Mouse (Mus musculus): ENCODE results near the gene Tatdn2. TPM values are rescaled to one million over a fixed set of nuclear protein-coding genes. Genes with fewer than 3 reads are reported as not detected.
"Not testable (repeated sequence)": the region's sequence is repeated elsewhere in the genome, so short reads cannot be mapped to it uniquely, and the experiment has no call there.

Gene Tatdn2
- polyA plus RNA-seq, 1 experiment from 2014 or later, result 0.37 TPM

DNA sequence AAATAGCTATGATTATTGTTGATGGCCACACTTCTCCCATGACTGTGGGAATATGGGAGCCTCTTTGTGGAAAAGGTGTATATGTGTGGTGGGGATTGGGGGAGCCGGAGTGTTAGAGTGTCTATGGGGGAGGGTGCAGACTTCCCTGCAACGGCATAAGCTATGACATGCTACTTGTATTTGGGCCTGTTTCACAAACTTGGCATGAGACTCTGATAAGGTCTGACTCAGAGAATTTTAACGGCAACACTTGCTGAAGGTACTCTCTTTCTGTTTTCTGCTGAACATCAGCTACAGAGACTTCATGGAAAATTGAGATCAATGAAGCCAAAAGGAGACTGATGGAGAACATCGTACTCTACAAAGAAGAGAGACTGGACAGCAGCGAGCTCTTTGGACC lies 3.5 kb upstream of the Tatdn2 start:
- no peak for ATAC-seq (ENCODE audit: borderline replicate concordance, extremely low read depth, low FRiP score, low TSS enrichment)
- Histone ChIP-seq H3K9me3 (no peaks in the 10 kb centered on the region), H3K4me3 (no peak overlapping the region), H3K27ac (no peak overlapping the region), H3K36me3 (peaks cover 5% of the 10 kb centered on the region; the same call in 1 of the 2 replicates), H3K4me1 (peaks cover 35% of the 10 kb centered on the region), H3K9ac (no peak overlapping the region), H3K4me2 (no peak overlapping the region), H3K27me3 (no peaks in the 10 kb centered on the region)
- 87% methylated on average over 5 of the region's 5 CpGs for WGBS

DNA sequence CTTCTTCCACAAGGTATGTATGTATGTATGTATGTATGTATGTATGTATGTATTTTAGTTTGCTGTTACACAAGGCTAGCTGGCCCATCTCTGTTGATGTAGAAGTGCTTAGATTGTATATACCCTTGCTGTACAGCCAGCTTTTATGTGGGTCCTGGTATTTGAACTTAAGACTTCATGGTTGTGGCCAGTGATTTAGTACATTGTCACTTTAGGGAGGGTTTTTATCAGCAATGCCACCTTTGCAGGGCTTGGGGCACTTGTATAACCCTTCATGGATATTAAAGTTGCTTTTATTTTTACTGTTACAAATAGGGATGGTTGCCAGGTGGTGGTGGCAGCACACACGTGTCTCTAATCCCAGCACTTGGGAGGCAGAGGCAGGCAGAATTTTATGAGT lies 1.6 kb upstream of the Tatdn2 start:
- no peak overlapping the region for H3K4me3 ChIP-seq
- no peak overlapping the region for H3K4me2 ChIP-seq
- no peaks in the 10 kb centered on the region for H3K9me3 ChIP-seq
- no peak overlapping the region for H3K9ac ChIP-seq
- no peak for ATAC-seq (ENCODE audit: borderline replicate concordance, extremely low read depth, low FRiP score, low TSS enrichment)
- WGBS, result 70% methylated on average over 1 of the region's 1 CpGs
- H3K4me1 ChIP-seq, result peaks cover 36% of the 10 kb centered on the region
- H3K27ac ChIP-seq, result no peak overlapping the region
- no peaks in the 10 kb centered on the region for H3K27me3 ChIP-seq
- peaks cover 5% of the 10 kb centered on the region; the same call in 1 of the 2 replicates for H3K36me3 ChIP-seq

GRCm38 (mm10) chr6:113695766-113696355 lies 989 bp upstream of the Tatdn2 start:
- Histone ChIP-seq H3K27ac (peak overlapping the region; percentile 85), H3K9me3 (no peaks in the 10 kb centered on the region), H3K27me3 (no peaks in the 10 kb centered on the region), H3K4me1 (peaks cover 30% of the 10 kb centered on the region), H3K4me3 (peak overlapping the region; percentile 93), H3K9ac (0 out of 2 replicates have a peak overlapping the region, but pooled peaks have one; percentile 16), H3K4me2 (peak overlapping the region; percentile 96), H3K36me3 (peaks cover 5% of the 10 kb centered on the region; the same call in 1 of the 2 replicates)
- no peak for ATAC-seq (ENCODE audit: borderline replicate concordance, extremely low read depth, low FRiP score, low TSS enrichment)
- 48% methylated on average over 4 of the region's 4 CpGs for WGBS

DNA sequence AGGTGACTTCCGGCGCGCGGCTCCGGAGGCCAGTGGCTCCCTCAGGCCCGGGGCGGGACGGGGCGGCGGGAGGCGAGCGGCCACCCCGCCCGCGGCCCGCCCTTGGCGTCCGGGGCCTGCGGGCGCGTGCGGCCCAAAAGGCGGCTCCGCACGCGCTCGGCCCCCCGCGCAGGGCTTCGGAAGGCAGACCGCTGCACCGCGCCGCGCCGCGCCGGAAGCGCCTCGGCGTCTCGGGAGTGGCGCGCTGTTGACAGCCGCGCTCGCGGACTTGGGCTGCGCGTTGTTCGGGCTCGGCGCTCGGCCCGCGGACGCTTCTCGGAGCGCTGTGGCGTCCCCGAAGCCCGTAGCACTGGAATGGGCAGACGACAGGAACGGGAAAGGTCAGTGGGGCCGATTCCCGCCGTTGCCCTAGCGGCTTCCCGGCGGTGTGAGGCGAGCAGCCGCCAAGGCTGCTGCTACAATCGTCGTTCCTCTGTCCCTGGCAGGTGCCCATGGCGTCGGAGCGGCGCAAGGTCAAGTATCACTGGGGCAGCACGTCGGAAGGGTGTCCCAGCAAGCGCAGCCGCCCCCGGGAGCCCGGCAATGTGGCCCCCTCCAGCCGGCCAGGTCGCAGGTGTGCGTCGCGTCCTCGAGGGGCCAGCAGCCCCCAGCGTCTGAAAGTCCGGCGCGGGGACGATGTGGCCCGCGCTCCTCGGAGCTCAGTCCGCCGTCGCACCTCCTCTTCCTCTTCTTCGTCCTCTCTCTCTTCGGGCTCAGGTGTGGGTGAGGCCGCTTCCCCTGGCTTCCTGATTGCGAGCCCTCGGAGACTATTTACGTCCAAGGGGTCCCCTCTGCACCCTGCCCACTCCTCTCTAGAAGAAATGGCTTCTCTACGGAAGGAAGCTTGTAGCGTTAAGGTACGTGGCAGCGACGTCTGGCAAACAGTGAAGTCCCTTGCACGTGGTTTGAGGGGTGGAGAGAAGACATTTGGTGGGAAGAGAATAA lies 664 bp downstream of the Tatdn2 start:
- peaks cover 23% of the 10 kb centered on the region for H3K4me1 ChIP-seq
- H3K4me3 ChIP-seq, result peak overlapping the region; percentile 93
- ATAC-seq (ENCODE audit: borderline replicate concordance, extremely low read depth, low FRiP score, low TSS enrichment), result peak; percentile 59
- no peaks in the 10 kb centered on the region for H3K27me3 ChIP-seq
- under 1% methylated on average over 95 of the region's 113 CpGs for WGBS
- H3K4me2 ChIP-seq, result peak overlapping the region; percentile 96
- H3K27ac ChIP-seq, result peak overlapping the region; percentile 96
- no peaks in the 10 kb centered on the region for H3K9me3 ChIP-seq
- H3K36me3 ChIP-seq, result peaks cover 20% of the 10 kb centered on the region
- peak overlapping the region; percentile 73 for H3K9ac ChIP-seq

GRCm38 (mm10) chr6:113712718-113713117 lies 15.9 kb downstream of the Tatdn2 start:
- H3K4me2 ChIP-seq, result no peak overlapping the region
- no peak overlapping the region for H3K9ac ChIP-seq
- ATAC-seq (ENCODE audit: borderline replicate concordance, extremely low read depth, low FRiP score, low TSS enrichment), result no peak
- H3K27me3 ChIP-seq, result no peaks in the 10 kb centered on the region
- WGBS, result 87% methylated on average over 3 of the region's 3 CpGs
- H3K4me3 ChIP-seq, result no peak overlapping the region
- H3K27ac ChIP-seq, result no peak overlapping the region
- peaks cover 91% of the 10 kb centered on the region for H3K36me3 ChIP-seq
- no peaks in the 10 kb centered on the region for H3K4me1 ChIP-seq
- no peaks in the 10 kb centered on the region for H3K9me3 ChIP-seq

- WGBS, result 89% methylated on average over 5 of the region's 5 CpGs
- not testable (repeated sequence) for H3K9me3 ChIP-seq, H3K4me2 ChIP-seq
Observed at GRCm38 (mm10) chr6:113713389-113713788, 16.5 kb downstream of the Tatdn2 start.

DNA sequence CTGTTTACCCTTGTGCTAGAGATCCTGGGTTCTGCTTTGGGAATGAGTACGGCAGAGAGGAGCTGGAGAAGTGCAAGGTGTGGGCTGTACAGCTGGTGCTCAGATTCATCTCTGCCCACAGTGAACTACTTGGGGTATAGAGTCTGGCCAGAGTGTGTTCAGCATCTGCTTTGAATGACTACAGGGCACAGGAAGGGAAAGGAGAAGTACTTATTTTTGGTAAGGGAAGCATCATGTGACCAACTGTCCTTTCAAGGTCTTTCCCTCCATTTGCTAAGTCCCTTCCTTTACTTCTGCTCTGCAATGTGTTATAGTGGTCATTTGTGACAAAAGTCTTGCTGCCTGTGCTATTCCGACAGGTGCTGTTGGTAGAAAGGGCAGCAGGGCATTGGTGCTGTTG lies 17.4 kb downstream of the Tatdn2 start:
- H3K4me2 ChIP-seq, result no peak overlapping the region
- H3K27ac ChIP-seq, result no peak overlapping the region
- ATAC-seq (ENCODE audit: borderline replicate concordance, extremely low read depth, low FRiP score, low TSS enrichment), result no peak
- no peaks in the 10 kb centered on the region for H3K4me1 ChIP-seq
- no peaks in the 10 kb centered on the region for H3K9me3 ChIP-seq
- WGBS, result 85% methylated on average over 2 of the region's 2 CpGs
- H3K9ac ChIP-seq, result no peak overlapping the region
- no peak overlapping the region for H3K4me3 ChIP-seq
- peaks cover 78% of the 10 kb centered on the region for H3K36me3 ChIP-seq
- H3K27me3 ChIP-seq, result no peaks in the 10 kb centered on the region

More at GRCm38 (mm10) chr6:113713389-113713788, 16.5 kb downstream of the Tatdn2 start:
- H3K4me1 ChIP-seq; H3K27ac ChIP-seq; ATAC-seq (ENCODE audit: borderline replicate concordance, extremely low read depth, low FRiP score, low TSS enrichment); H3K4me3 ChIP-seq; H3K27me3 ChIP-seq; H3K9ac ChIP-seq: not testable (repeated sequence)
- H3K36me3 ChIP-seq, result peaks cover 84% of the 10 kb centered on the region

- Histone ChIP-seq H3K27ac (no peak overlapping the region), H3K4me1 (no peaks in the 10 kb centered on the region), H3K9ac (no peak overlapping the region), H3K9me3 (no peaks in the 10 kb centered on the region), H3K36me3 (peaks cover 75% of the 10 kb centered on the region), H3K4me3 (no peak overlapping the region), H3K4me2 (no peak overlapping the region), H3K27me3 (no peaks in the 10 kb centered on the region)
- no peak for ATAC-seq (ENCODE audit: borderline replicate concordance, extremely low read depth, low FRiP score, low TSS enrichment)
- 48% methylated on average over 1 of the region's 1 CpGs for WGBS
Observed at GRCm38 (mm10) chr6:113714797-113715196, 17.9 kb downstream of the Tatdn2 start.

- H3K4me2 ChIP-seq, result no peak overlapping the region
- no peak overlapping the region for H3K27ac ChIP-seq
- no peak for ATAC-seq (ENCODE audit: borderline replicate concordance, extremely low read depth, low FRiP score, low TSS enrichment)
- peaks cover 63% of the 10 kb centered on the region for H3K36me3 ChIP-seq
- H3K9me3 ChIP-seq, result no peaks in the 10 kb centered on the region
- no peak overlapping the region for H3K4me3 ChIP-seq
- no peak overlapping the region for H3K9ac ChIP-seq
- no peaks in the 10 kb centered on the region for H3K4me1 ChIP-seq
- no peaks in the 10 kb centered on the region for H3K27me3 ChIP-seq
- WGBS, result 86% methylated on average over 3 of the region's 3 CpGs
Observed at GRCm38 (mm10) chr6:113717541-113717940, 20.7 kb downstream of the Tatdn2 start.

DNA sequence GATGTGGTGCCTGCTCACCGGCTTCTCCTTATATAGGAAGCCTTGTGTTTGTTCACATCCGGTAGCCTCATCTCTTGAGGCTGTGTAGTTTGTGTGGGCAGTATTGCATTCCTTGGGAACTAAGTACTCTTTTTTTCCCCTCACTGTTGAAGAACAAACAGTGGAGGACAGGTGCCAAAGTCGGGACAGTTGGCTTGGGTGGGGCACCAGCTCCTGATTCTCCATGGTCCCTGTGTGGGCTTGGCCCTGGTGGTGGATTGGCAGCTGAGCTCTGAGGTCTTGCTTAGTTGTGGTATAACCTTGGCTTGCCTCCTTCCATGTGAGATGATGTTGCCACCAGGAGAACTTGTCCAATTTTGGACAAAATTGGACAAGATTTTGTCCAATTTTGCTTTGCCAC lies 23.0 kb downstream of the Tatdn2 start, which contains the start of gene Ghrl:
Ghrl (minus strand) TSS at position 3 of the 400 bp plus-strand sequence.
- H3K27ac ChIP-seq, result no peak within 1 kb of the TSS
- no peak within 1 kb of the TSS for H3K4me3 ChIP-seq
- no peak within 1 kb of the TSS for H3K9ac ChIP-seq
- H3K27me3 ChIP-seq, result no peaks in the 10 kb centered on the region
- peaks cover 46% of the 10 kb centered on the region for H3K36me3 ChIP-seq
- no peaks in the 10 kb centered on the region for H3K9me3 ChIP-seq
- ATAC-seq (ENCODE audit: borderline replicate concordance, extremely low read depth, low FRiP score, low TSS enrichment), result no peak
- no peak within 1 kb of the TSS for H3K4me2 ChIP-seq
- H3K4me1 ChIP-seq, result no peaks in the 10 kb centered on the region
- 63% methylated on average over 3 of the region's 3 CpGs for WGBS

DNA sequence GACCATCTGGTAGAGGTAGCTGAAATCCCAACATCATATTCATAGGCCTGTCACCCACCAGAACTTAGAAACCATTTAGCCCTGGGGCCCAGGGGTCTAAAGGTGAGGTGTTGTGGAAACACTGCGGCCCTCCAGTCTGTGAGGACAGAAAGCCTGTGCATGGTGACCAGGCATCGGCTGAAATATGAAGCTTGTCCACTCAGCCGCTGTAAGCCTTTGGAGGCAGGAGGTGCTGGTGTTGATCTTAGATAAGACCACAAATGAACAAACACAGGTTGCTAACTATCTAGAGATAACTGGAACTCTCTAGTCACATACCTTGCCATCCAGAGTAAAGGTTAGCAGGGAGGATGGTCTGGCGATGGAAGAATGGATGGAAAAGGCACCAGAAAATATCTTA lies 24.2 kb downstream of the Tatdn2 start:
- peaks cover 38% of the 10 kb centered on the region for H3K36me3 ChIP-seq
- H3K27ac ChIP-seq, result no peak overlapping the region
- no peak overlapping the region for H3K4me3 ChIP-seq
- no peak overlapping the region for H3K4me2 ChIP-seq
- H3K4me1 ChIP-seq, result no peaks in the 10 kb centered on the region
- H3K9me3 ChIP-seq, result no peaks in the 10 kb centered on the region
- H3K9ac ChIP-seq, result no peak overlapping the region
- no peaks in the 10 kb centered on the region for H3K27me3 ChIP-seq
- no peak for ATAC-seq (ENCODE audit: borderline replicate concordance, extremely low read depth, low FRiP score, low TSS enrichment)
- WGBS, result 72% methylated on average over 4 of the region's 4 CpGs

DNA sequence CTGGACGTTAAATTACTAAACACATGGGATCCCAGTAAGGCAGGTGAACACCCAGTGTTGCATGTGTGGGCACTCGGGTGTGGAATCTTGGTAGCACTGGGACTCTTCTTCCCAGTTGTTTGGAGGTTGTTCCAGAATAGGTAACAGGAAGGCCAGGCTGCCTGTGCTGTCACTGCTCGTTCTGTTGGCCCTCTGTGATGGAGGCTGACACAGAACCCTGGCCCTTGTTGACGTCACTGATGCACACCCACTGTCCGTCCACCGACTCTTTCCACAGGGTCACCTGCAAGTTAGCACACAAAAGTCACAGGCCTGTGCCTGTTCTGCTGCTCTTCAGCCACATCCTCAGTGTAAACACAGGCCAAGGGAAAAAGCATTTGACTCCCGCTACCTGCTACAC lies 31.3 kb downstream of the Tatdn2 start:
- no peak overlapping the region for H3K9ac ChIP-seq
- H3K4me3 ChIP-seq, result no peak overlapping the region
- H3K27ac ChIP-seq, result no peak overlapping the region
- no peaks in the 10 kb centered on the region for H3K9me3 ChIP-seq
- no peaks in the 10 kb centered on the region for H3K27me3 ChIP-seq
- no peaks in the 10 kb centered on the region for H3K4me1 ChIP-seq
- no peak overlapping the region for H3K4me2 ChIP-seq
- peaks cover 70% of the 10 kb centered on the region for H3K36me3 ChIP-seq
- no peak for ATAC-seq (ENCODE audit: borderline replicate concordance, extremely low read depth, low FRiP score, low TSS enrichment)
- WGBS, result 90% methylated on average over 7 of the region's 7 CpGs

Measured in lung, embryonic 15.5 days (tissue).